Mouse (Mus musculus) liver, adult 10 weeks (tissue): Measurements from ENCODE around the gene Gm136. TPM values are rescaled to one million over a fixed set of nuclear protein-coding genes. Genes with fewer than 3 reads are reported as not detected.

ENCODE experiments used
- polyA plus RNA-seq: library from polyadenylated mRNA; stranded (reverse); fragments of 350-450 nt; fragmentation: Illumina TruSeq; extraction: RNeasy Lipid Tissue Mini Kit (QIAGEN cat#74804); gene quantifications from one replicate; pipeline ENCODE4 v1.2.3, GENCODE M21; 2014; ENCODE audit warnings: low read depth, low replicate concordance

The Gm136 gene
- not detected for polyA plus RNA-seq

DNA sequence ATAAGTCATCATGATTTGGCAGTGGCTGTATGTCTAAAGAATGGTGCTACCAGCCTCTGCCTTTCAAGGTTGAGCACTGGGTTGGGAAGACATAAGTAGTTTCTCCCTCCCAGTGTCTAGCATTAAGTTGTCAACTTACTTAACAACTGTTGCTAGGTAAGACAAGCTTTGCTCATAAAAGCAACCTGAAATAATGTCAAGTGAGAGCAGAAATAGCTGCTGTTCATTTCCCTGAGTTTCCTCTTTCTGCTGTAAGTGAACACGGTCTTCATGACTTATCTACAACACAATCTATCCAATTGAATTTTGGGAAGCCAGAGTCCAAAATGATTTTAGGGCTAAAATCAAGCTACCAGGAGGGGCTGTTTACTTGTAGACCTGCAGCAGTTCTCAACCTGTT is at the start of gene Gm136:
Gene Gm136 (minus strand): TSS at position 101 of the 400 bp plus-strand sequence.

DNA sequence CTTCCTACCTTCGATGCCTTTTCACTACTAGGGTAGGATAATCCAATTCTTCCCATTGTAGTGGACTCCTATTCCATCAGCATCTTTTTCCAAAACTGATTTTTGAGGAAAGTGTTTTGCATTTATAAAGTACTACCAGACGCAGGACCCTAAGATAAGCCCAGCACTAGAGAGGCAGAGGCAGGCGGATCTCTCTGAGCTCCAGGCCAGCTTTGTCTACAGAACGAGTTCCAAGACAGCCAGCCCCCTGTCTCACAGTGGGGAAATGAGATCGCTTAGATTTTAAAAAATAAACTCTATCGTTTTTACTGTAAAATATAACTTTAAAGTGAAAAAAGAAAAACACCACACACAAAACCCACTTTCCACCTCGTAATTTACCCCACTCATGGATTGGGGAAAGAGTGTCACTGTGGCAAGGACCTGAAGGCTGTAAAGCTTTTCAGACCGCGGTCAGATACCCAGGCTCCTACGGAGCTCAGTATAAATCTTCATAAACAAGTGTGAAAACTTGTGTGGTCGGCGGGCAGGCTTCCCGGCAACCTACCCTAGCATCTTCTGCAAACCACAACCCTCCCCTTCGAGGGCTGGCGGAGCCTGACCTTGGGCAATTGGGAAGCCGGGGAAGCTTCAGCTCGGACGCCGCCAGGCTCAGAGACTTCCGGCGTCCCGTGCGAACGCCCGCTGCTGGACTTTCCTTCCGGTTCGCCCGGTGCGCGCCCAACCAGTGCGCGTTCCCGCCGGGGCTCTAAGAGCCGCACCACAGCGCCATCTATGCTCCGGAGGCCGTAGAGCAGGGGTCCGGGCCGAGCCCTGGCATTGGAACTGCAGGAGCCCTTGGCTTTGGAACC is 21.8 kb upstream of the Gm136 start, which contains the start of gene Smim8:
Gene Smim8 (minus strand): TSS at position 747 of the 851 bp plus-strand sequence.

GRCm38 (mm10) chr4:34729851-34730341 is 26.2 kb downstream of the Gm136 start, which contains the start of gene Cfap206:
Gene Cfap206 (minus strand): TSS chr4:34730206.

Other genes starting within 250 kb of the Gm136 start
- 57.7 TPM for gene Akirin2, start 205.3 kb downstream of the Gm136 start, polyA plus RNA-seq
- 44.7 TPM for gene Orc3, start 141.3 kb downstream of the Gm136 start, polyA plus RNA-seq
- 22.2 TPM for gene Rars2, start 141.3 kb downstream of the Gm136 start, polyA plus RNA-seq
- 51.2 TPM for gene Slc35a1, start 68.8 kb downstream of the Gm136 start, polyA plus RNA-seq
- not detected for gene Cfap206, start 26.1 kb downstream of the Gm136 start, polyA plus RNA-seq
- gene Smim8, start 22.2 kb upstream of the Gm136 start, polyA plus RNA-seq, result 63.8 TPM
- gene Zfp292, start 126.7 kb upstream of the Gm136 start, polyA plus RNA-seq, result 15.4 TPM
- not detected for gene Cga, start 137.5 kb upstream of the Gm136 start, polyA plus RNA-seq